Mouse (Mus musculus) heart, adult 11 months (tissue): ENCODE results near the gene Dcaf8.
"Not testable (repeated sequence)": the region's sequence is repeated elsewhere in the genome, so short reads cannot be mapped to it uniquely, and the experiment has no call there.

Experiments used
- DNase-seq: peaks from one replicate; pipeline ENCODE4 v3.0.0; 2022

Gene Dcaf8

GRCm38 (mm10) chr1:172221297-172222063 lies 73.6 kb downstream of the Dcaf8 start:
- no peak for DNase-seq

- DNase-seq: no peak
These were observed 80.3 kb downstream of the Dcaf8 start for GRCm38 (mm10) chr1:172228209-172228608.

DNA sequence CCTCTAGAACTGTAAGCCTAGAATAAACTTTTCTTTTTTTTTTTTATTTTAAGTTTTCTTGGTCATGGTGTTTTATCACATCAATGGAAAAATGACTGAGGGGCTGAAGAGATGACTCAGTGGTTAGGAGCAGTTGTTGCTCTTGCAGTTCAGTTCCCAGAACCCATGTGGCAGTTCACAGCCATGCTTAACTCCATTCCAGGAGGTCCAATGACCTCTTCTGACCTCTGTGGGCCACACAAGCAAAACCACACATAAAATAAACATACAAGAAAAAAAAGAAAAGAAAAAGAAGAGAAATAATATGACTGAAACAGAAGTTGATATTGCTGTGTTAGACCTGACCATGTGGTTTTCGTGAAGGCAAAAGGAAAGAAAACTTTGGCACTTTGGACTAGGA lies 81.3 kb downstream of the Dcaf8 start:
- DNase-seq: no peak

GRCm38 (mm10) chr1:172240945-172241708 lies 93.2 kb downstream of the Dcaf8 start:
- DNase-seq: peak; percentile 91

- peak; percentile 94 for DNase-seq
These were observed 94.5 kb downstream of the Dcaf8 start for GRCm38 (mm10) chr1:172242401-172242800.

- no peak for DNase-seq
These were observed 95.8 kb downstream of the Dcaf8 start for GRCm38 (mm10) chr1:172243547-172244205.

DNA sequence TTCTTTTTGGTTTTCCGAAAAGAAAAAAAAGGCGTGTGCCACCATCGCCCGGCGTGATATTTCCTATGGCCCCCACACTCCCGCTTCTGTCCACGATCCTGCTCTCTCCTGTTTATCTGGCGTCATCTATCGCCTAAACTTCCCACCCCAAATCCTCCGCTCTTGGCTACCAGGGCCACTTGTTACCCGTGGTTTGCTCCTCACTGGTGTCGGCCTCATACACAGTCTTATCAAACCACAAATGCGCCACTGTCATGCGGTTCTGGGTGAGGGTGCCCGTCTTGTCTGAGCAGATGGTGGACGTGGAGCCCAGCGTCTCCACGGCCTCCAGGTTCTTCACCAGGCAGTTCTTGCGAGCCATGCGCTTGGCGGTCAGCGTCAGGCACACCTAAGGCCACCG lies 96.8 kb downstream of the Dcaf8 start:
- not testable (repeated sequence) for DNase-seq
